Mouse (Mus musculus) testis, adult 2 months (tissue): ENCODE data around the gene Ctr9. TPM values are rescaled to one million over a fixed set of nuclear protein-coding genes. Genes with fewer than 3 reads are reported as not detected.

Source experiments
- H3K27ac ChIP-seq: fragments of 200-500 bp; 2 replicates; pipeline ENCODE4 v1.5.1; 2012; ENCODE audit warnings: low read depth, low read length; ENCODE audit not compliant: control insufficient read depth, insufficient read depth
- H3K27me3 ChIP-seq: fragments of 200-500 bp; 2 replicates; pipeline ENCODE4 v1.6.1; 2012; ENCODE audit warnings: mild to moderate bottlenecking, low read length, moderate library complexity; ENCODE audit not compliant: control insufficient read depth, insufficient read depth
- H3K36me3 ChIP-seq: fragments of 200-500 bp; 2 replicates; pipeline ENCODE4 v1.6.1; 2012; ENCODE audit warnings: mild to moderate bottlenecking, low read length; ENCODE audit not compliant: control insufficient read depth, insufficient read depth
- H3K4me1 ChIP-seq: fragments of 200-500 bp; 2 replicates; pipeline ENCODE4 v1.6.1; 2012; ENCODE audit warnings: low read length; ENCODE audit not compliant: control insufficient read depth, insufficient read depth
- H3K4me3 ChIP-seq: fragments of 200-500 bp; 2 replicates; pipeline ENCODE4 v1.5.1; 2012; ENCODE audit warnings: low read depth, mild to moderate bottlenecking, low read length, moderate library complexity, mixed read lengths; ENCODE audit not compliant: control insufficient read depth
- CTCF ChIP-seq: fragments of 200-500 bp; IDR thresholded peaks from 2 replicates; pipeline ENCODE4 v1.5.1; 2012; ENCODE audit warnings: low read depth, mild to moderate bottlenecking, inconsistent platforms, low read length, moderate library complexity; ENCODE audit not compliant: control insufficient read depth, insufficient read depth, insufficient replicate concordance
- POLR2A ChIP-seq: fragments of 200-500 bp; IDR thresholded peaks from 2 replicates; pipeline ENCODE4 v1.6.1; 2012; ENCODE audit warnings: low read depth, mild to moderate bottlenecking, inconsistent platforms, low read length, moderate library complexity; ENCODE audit not compliant: control insufficient read depth
- polyA plus RNA-seq: library from polyadenylated mRNA; depleted of rRNA; stranded (reverse); fragments of >200 nt; gene quantifications from 2 replicates; pipeline ENCODE4 v1.2.3, GENCODE M21; 2012; rRNA removed

Gene Ctr9
- polyA plus RNA-seq, 1 experiment, result 19.3 TPM

DNA sequence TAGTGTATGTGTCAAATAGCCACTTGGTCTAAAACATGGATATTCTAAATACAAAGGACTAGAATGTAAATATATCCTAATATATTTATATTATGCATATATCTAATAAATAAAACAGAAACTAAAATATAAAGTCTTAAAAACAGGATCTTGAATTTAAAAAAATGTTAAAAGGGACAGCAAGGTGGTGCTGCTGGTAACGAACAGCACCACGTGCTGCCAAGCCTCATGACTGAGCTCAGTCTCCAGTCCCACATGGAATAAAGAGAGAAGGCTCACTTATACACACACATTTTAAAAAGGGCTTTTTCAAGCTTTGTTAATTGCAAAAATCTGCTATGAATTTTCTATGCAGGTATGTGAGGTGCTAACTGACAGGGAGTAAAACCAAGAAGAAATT is 55.7 kb downstream of the Ctr9 start:
- Histone ChIP-seq H3K4me3 (no peak overlapping the region), H3K27me3 (no peaks in the 10 kb centered on the region), H3K4me1 (peaks cover 7% of the 10 kb centered on the region; the same call in 1 of the 2 replicates), H3K36me3 (peaks cover 3% of the 10 kb centered on the region), H3K27ac (no peak overlapping the region)
- TF ChIP-seq POLR2A, result no peak

DNA sequence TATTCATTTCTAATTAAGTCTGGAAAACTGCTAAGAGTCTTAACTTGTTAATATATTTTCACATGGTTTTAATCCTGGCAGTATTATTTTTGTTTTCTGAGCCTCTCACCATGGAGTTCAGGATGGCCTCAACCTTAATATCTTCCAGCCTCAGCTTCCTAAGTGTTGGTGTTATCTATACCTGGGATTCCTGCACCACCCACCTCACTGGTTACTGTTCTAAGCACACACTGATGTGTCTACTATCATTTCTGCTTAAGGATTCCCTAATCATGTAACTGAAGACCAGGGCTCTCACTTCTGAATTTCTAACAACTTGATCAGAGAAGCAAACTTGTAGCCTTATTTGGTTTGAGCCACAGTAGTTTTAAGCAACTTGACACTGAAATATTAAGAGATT is 56.4 kb downstream of the Ctr9 start:
- peaks cover 6% of the 10 kb centered on the region; the same call in 1 of the 2 replicates for H3K4me1 ChIP-seq
- no peak overlapping the region for H3K27ac ChIP-seq
- peaks cover 2% of the 10 kb centered on the region; the same call in 1 of the 2 replicates for H3K36me3 ChIP-seq
- no peak overlapping the region for H3K4me3 ChIP-seq
- TF ChIP-seq POLR2A (no peak), CTCF (no peak)
- H3K27me3 ChIP-seq, result no peaks in the 10 kb centered on the region

DNA sequence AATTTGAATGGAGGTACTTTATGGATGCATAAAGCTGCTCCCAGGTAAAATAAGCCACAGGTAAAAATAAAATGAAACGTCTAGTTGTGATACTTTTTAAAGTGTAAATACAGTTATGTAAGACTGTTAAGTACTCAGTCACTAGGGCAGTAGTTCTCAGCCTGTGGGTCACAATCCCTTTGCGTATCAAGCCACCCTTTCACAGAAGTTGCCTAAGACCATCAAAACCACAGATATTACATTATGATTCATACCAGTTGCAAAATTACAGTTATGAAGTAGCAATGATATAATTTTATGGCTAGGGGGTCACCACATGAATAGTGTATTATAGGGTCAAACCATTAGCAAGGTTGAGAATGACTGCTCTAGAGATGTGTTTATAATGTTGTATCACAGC is 66.4 kb downstream of the Ctr9 start:
- Histone ChIP-seq H3K27me3 (no peaks in the 10 kb centered on the region), H3K36me3 (no peaks in the 10 kb centered on the region), H3K4me1 (no peaks in the 10 kb centered on the region), H3K27ac (no peak overlapping the region), H3K4me3 (no peak overlapping the region)
- TF ChIP-seq CTCF, result no peak
- no peak for TF ChIP-seq POLR2A

DNA sequence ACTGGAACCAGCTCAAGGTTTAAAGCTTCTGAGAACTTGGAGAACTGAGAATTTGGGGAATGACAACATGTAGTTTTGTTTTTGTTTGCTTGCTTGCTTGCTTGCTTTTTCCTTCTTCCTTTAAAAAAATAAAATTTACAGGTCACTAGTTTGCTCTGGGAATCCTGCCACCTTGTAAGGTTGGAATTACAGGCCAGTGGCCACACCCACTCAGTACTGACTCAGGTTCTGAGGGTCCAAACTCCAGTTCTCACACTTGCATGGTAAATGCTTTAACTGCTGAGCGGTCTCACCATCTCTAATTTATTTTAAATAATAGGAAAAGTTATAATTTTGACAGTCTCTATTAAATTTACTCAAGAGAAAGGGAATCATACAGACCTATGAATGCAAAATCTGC is 69.4 kb downstream of the Ctr9 start:
- Histone ChIP-seq H3K36me3 (no peaks in the 10 kb centered on the region), H3K27me3 (no peaks in the 10 kb centered on the region), H3K4me3 (no peak overlapping the region), H3K27ac (no peak overlapping the region), H3K4me1 (no peaks in the 10 kb centered on the region)
- TF ChIP-seq POLR2A (no peak), CTCF (no peak)

Other genes starting within 250 kb of the Ctr9 start
- gene Rnf141, start 184.5 kb upstream of the Ctr9 start, polyA plus RNA-seq, result 71.2 and 76.4 TPM in 2 replicates
- 0.27 and 0.47 TPM in 2 replicates for gene Lyve1, start 165.7 kb upstream of the Ctr9 start, polyA plus RNA-seq
- gene Mrvi1, start 46.5 kb upstream of the Ctr9 start, polyA plus RNA-seq, result 2.0 and 3.4 TPM in 2 replicates
- 156 and 167 TPM in 2 replicates for gene Eif4g2, start 54.1 kb downstream of the Ctr9 start, polyA plus RNA-seq